In the genomic region with DNA sequence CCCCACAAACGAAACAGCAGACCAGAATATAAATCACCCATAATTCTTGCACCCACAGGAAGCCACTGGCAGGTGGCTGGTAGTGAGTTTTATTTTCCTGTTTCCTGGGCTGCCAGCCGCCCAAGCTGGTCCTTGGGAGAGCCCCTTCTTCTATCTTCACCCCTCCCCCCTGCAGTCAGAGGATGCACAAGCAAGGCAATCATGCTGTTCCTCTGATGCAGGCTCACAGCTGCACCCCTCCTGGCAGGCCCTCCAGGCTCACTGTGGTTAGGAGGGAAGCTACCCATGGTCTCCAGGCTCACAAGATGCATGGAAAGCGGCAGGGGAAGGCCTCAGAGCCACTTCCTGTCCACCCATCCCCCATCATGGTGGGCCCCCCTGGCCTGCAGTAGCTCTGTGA, we compare ENCODE assay signal across 16 mouse cellular contexts.
DNase-seq lines count a peak whose midpoint lies in the region; ATAC-seq lines count a peak whose summit lies in the region.
"Had no signal": no experiment of that assay in that cellular context is flagged by ENCODE, and none has a peak within 500 bp of the region (broad histone marks: within the 10 kb centered on the region; RNA-seq: fewer than 3 reads in every experiment).

No protein-coding gene starts in this region.

- H3K4me1 ChIP-seq in heart, embryonic 15.5 days (replicated peaks): peaks cover 3% of the 10 kb centered on the region; the same call in 1 of the 2 replicates
- H3K4me1 ChIP-seq in forebrain, embryonic 16.5 days (replicated peaks; ENCODE audit: control insufficient read depth, insufficient read depth, low read length): peaks cover 20% of the 10 kb centered on the region

- H3K4me3 ChIP-seq in heart, embryonic 15.5 days: no peak overlapping the region
- H3K4me3 ChIP-seq in forebrain, embryonic 16.5 days (replicated peaks; ENCODE audit: low read length): no peak overlapping the region
- H3K4me3 ChIP-seq: erythroblast, embryonic 14.5 days; left cerebral cortex, adult 2 months; limb, embryonic 15.5 days had no signal

- no peaks in the 10 kb centered on the region for H3K36me3 ChIP-seq in heart, embryonic 15.5 days
- no peaks in the 10 kb centered on the region for H3K36me3 ChIP-seq in forebrain, embryonic 16.5 days (ENCODE audit: control insufficient read depth, insufficient read depth)
- H3K36me3 ChIP-seq: limb, embryonic 15.5 days had no signal

- H3K27me3 ChIP-seq in heart, embryonic 15.5 days: no peaks in the 10 kb centered on the region
- no peaks in the 10 kb centered on the region for H3K27me3 ChIP-seq in forebrain, embryonic 16.5 days (replicated peaks; ENCODE audit: control insufficient read depth, insufficient read depth, low read length)
- H3K27me3 ChIP-seq: limb, embryonic 15.5 days had no signal

- intact Hi-C loops in heart, postnatal 14 days (cut with DNase I): no loop called here

- H3K9me3 ChIP-seq in heart, embryonic 15.5 days (replicated peaks): no peaks in the 10 kb centered on the region
- H3K9me3 ChIP-seq in forebrain, embryonic 16.5 days (ENCODE audit: control insufficient read depth, low read length): no peaks in the 10 kb centered on the region
- H3K9me3 ChIP-seq: limb, embryonic 15.5 days had no signal

- no peak overlapping the region for H3K27ac ChIP-seq in heart, embryonic 15.5 days
- no peak overlapping the region for H3K27ac ChIP-seq in forebrain, embryonic 16.5 days (ENCODE audit: low read length)
- H3K27ac ChIP-seq: left cerebral cortex, adult 2 months; limb, embryonic 15.5 days had no signal

- H3K9ac ChIP-seq in heart, embryonic 15.5 days: no peak overlapping the region
- no peak overlapping the region for H3K9ac ChIP-seq in forebrain, embryonic 16.5 days (replicated peaks; ENCODE audit: low read depth, low read length)
- H3K9ac ChIP-seq: limb, embryonic 15.5 days; lung, embryonic 14.5 days had no signal

- no peak overlapping the region for H3K4me2 ChIP-seq in heart, embryonic 15.5 days
- H3K4me2 ChIP-seq in forebrain, embryonic 16.5 days (ENCODE audit: low read length): no peak overlapping the region
- H3K4me2 ChIP-seq: limb, embryonic 15.5 days; lung, embryonic 14.5 days had no signal

- WGBS in heart, embryonic 15.5 days: 77% methylated on average over 3 of the region's 3 CpGs
- WGBS in forebrain, embryonic 16.5 days: 46% methylated on average over 3 of the region's 3 CpGs

- no peak for DNase-seq in heart, postnatal 14 days
- DNase-seq in thymus, postnatal 10 days (ENCODE audit: low spot score in 2 of 2): peak; percentile 50 to 61
- no peak for DNase-seq in right cerebral cortex, postnatal 25 days
- DNase-seq in adrenal gland, adult 2 months: no peak
- no peak for DNase-seq in cerebellum, postnatal 14 days
- DNase-seq: B cell, adult 2 months; cerebellum, adult 8-10 months; heart, postnatal 36 days; kidney, adult 11 months; lung, embryonic 14.5 days had no signal

- ATAC-seq in heart, embryonic 15.5 days (replicated peaks; ENCODE audit: insufficient number of reproducible peaks, insufficient read depth, low FRiP score, low read depth): peak; percentile 31
- ATAC-seq in CD4-positive, CD25-positive, alpha-beta regulatory T cell, adult 4 months: peak; percentile 70
- peak; percentile 57 for ATAC-seq in forebrain, embryonic 16.5 days

Comparison
In these comparisons a context has a peak if more than half of its experiments do, and no peak if none do; other contexts are left out.
1. DNase-seq: peak in thymus, postnatal 10 days (2 of 2); none in heart, postnatal 14 days (0 of 2), right cerebral cortex, postnatal 25 days (single experiment), adrenal gland, adult 2 months (single experiment) and cerebellum, postnatal 14 days (0 of 2).
2. Peak in every context shown above with its lines, with median percentiles within 50 percentile points of each other: ATAC-seq.